Mouse (Mus musculus): ENCODE measurements around the gene Cfi.

Cfi gene

GRCm38 (mm10) chr3:129835388-129835934, at the start of gene Cfi:
Cfi (plus strand) TSS chr3:129835884.
- DNase-seq: no peak

GRCm38 (mm10) chr3:129793801-129794200, 41.9 kb upstream of the Cfi start:
- DNase-seq: no peak

- no peak for DNase-seq
Measured at GRCm38 (mm10) chr3:129797341-129797740, 38.3 kb upstream of the Cfi start.

- no peak for DNase-seq
Measured at GRCm38 (mm10) chr3:129798551-129798950, 37.1 kb upstream of the Cfi start.

- no peak for DNase-seq
Measured at GRCm38 (mm10) chr3:129799011-129799410, 36.7 kb upstream of the Cfi start.

GRCm38 (mm10) chr3:129803765-129804164, 31.9 kb upstream of the Cfi start, which contains the start of gene Lrit3:
Lrit3 (minus strand) TSS chr3:129804030.
- no peak for DNase-seq

GRCm38 (mm10) chr3:129820847-129821246, 14.8 kb upstream of the Cfi start:
- DNase-seq: no peak

- no peak for DNase-seq
Measured at GRCm38 (mm10) chr3:129821736-129822135, 13.9 kb upstream of the Cfi start.

GRCm38 (mm10) chr3:129822206-129822775, 13.4 kb upstream of the Cfi start, which contains the start of gene Rrh:
Rrh (minus strand) TSS chr3:129822587.
- DNase-seq: no peak

GRCm38 (mm10) chr3:129823293-129823692, 12.4 kb upstream of the Cfi start:
- peak; percentile 11 for DNase-seq

- DNase-seq: no peak
Measured at GRCm38 (mm10) chr3:129824146-129824545, 11.5 kb upstream of the Cfi start.

- DNase-seq: no peak
Measured at GRCm38 (mm10) chr3:129824891-129825290, 10.8 kb upstream of the Cfi start.

GRCm38 (mm10) chr3:129826691-129827090, 9.0 kb upstream of the Cfi start:
- no peak for DNase-seq

- DNase-seq: no peak
Measured at GRCm38 (mm10) chr3:129827691-129828090, 8.0 kb upstream of the Cfi start.

- DNase-seq: no peak
Measured at GRCm38 (mm10) chr3:129830626-129831025, 5.1 kb upstream of the Cfi start.

GRCm38 (mm10) chr3:129831035-129831568, 4.6 kb upstream of the Cfi start, which contains the start of gene Gar1:
Gar1 (minus strand) TSS chr3:129831396.
- DNase-seq: peak; percentile 93

GRCm38 (mm10) chr3:129836051-129836697, 490 bp downstream of the Cfi start:
- no peak for DNase-seq

GRCm38 (mm10) chr3:129836965-129837364, 1.3 kb downstream of the Cfi start:
- DNase-seq: no peak

- DNase-seq: no peak
Measured at GRCm38 (mm10) chr3:129838017-129838416, 2.3 kb downstream of the Cfi start.

- DNase-seq: no peak
Measured at GRCm38 (mm10) chr3:129845868-129846267, 10.2 kb downstream of the Cfi start.

GRCm38 (mm10) chr3:129846846-129847245, 11.2 kb downstream of the Cfi start:
- DNase-seq: no peak

- DNase-seq: no peak
Measured at GRCm38 (mm10) chr3:129862592-129862991, 26.9 kb downstream of the Cfi start.

GRCm38 (mm10) chr3:129863698-129864097, 28.0 kb downstream of the Cfi start:
- DNase-seq: peak; percentile 28

GRCm38 (mm10) chr3:129877327-129877726, 41.6 kb downstream of the Cfi start:
- no peak for DNase-seq

Data from cerebellum, adult 8-10 months (tissue).